Mouse (Mus musculus) B cell, adult (primary cell): ENCODE data around the gene Cyp2c40. TPM values are rescaled to one million over a fixed set of nuclear protein-coding genes. Genes with fewer than 3 reads are reported as not detected.

Experiments used
- total RNA-seq: library from RNA; stranded (reverse); gene quantifications from 4 replicates; pipeline ENCODE4 v1.2.4, GENCODE M21; 2023; ENCODE audit not compliant: inconsistent age

The Cyp2c40 gene
- not detected in 4 replicates for total RNA-seq

DNA sequence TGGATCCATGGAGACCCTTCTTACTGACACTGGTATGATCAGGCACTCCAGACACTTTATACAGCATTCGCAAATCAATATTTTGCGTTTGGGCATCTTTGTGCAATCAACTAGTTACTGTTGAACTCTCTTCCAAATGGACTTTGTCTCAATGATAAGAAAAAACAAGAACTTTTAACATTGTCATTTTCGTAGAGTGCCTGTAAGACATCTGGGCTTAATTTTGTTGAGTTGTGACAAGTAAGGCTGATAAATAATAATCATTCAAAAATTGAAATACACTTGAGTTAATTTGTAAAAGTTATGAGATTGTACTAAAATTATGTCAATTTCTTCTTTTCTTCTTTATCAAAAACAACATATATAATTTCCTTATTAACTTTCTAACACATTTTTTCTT is at the start of gene Cyp2c40:
TSS of gene Cyp2c40 (minus strand) at position 101 of the 400 bp plus-strand sequence.

DNA sequence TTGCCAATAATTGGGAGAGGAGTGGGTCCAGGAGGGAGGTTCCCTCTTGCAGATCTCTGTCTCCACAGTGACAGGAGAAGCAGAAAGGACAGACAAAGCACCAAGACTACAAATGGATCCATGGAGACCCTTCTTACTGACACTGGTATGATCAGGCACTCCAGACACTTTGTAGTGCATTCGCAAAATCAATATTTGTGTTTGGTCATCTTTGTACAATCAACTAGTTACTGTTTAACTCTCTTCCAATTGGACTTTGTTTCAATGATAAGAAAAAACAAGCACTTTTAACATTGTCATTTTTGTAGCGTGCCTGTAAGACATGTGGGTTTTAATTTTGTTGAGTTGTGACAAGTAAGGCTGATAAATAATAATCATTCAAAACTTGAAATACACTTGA is 71.7 kb downstream of the Cyp2c40 start, which contains the start of gene Cyp2c68:
TSS of gene Cyp2c68 (minus strand) at position 135 of the 400 bp plus-strand sequence.

Other genes starting within 250 kb of the Cyp2c40 start
- not detected in 4 replicates for gene Cyp2c67, start 163.8 kb downstream of the Cyp2c40 start, total RNA-seq
- gene Cyp2c68, start 71.8 kb downstream of the Cyp2c40 start, total RNA-seq, result not detected in 4 replicates
- not detected in 4 replicates for gene Cyp2c69, start 74.0 kb upstream of the Cyp2c40 start, total RNA-seq
- not detected in 4 replicates for gene Cyp2c37, start 179.6 kb upstream of the Cyp2c40 start, total RNA-seq